Mouse (Mus musculus) neural tube, embryonic 12.5 days (tissue): ENCODE measurements at regions not wholly inside any gene's neighbourhood (a gene's known extent, or its start where the extent isn't known, plus 50 kb on each side); places are given as distances from the start of the nearest gene placed in this dataset.
"Not testable (repeated sequence)": the region's sequence is repeated elsewhere in the genome, so short reads cannot be mapped to it uniquely, and the experiment has no call there.

Source experiments
- ATAC-seq: fragments of 200-750 bp; cut with Nextera tagmentation; 2 replicates; pipeline ENCODE4 v1.8.0; 2017; ENCODE audit warnings: low read depth, mild to moderate bottlenecking, moderate TSS enrichment, moderate library complexity; ENCODE audit not compliant: low FRiP score
- H3K27ac ChIP-seq: fragments of 300-500 bp; sonication (generic); 2 replicates; pipeline ENCODE4 v1.5.1; 2016
- H3K27me3 ChIP-seq: fragments of 300-500 bp; sonication (generic); replicated peaks from 2 replicates; pipeline ENCODE4 v1.6.1; 2016; ENCODE audit warnings: mild to moderate bottlenecking
- H3K36me3 ChIP-seq: fragments of 300-500 bp; sonication (generic); 2 replicates; pipeline ENCODE4 v1.6.1; 2016; ENCODE audit warnings: mild to moderate bottlenecking
- H3K4me1 ChIP-seq: fragments of 300-500 bp; sonication (generic); 2 replicates; pipeline ENCODE4 v1.6.1; 2016
- H3K4me2 ChIP-seq: fragments of 300-500 bp; sonication (generic); replicated peaks from 2 replicates; pipeline ENCODE4 v1.6.1; 2016; ENCODE audit warnings: mild to moderate bottlenecking
- H3K4me3 ChIP-seq: fragments of 300-500 bp; sonication (generic); 2 replicates; pipeline ENCODE4 v1.5.1; 2016
- H3K9ac ChIP-seq: fragments of 300-500 bp; sonication (generic); 2 replicates; pipeline ENCODE4 v1.6.1; 2016; ENCODE audit warnings: mild to moderate bottlenecking
- H3K9me3 ChIP-seq: fragments of 300-500 bp; sonication (generic); 2 replicates; pipeline ENCODE4 v1.6.1; 2016; ENCODE audit warnings: mild to moderate bottlenecking
- WGBS: fragments of 180-500 bp; shearing (Covaris S2); methylation state at CpG from one replicate; pipeline ENCODE4 v1.1.7; 2016; 5-methylcytosine and 5-hydroxymethylcytosine counted together

- WGBS = 97% methylated on average over 1 of the region's 1 CpGs
- peak; percentile 53; the same call in 1 of the 2 replicates for ATAC-seq
Observed at GRCm38 (mm10) chr3:149052295-149052902, 62.0 kb upstream of the Adgrl2 start.

GRCm38 (mm10) chr3:149045343-149045742 is 55.0 kb upstream of the Adgrl2 start:
- H3K9me3 ChIP-seq = no peaks in the 10 kb centered on the region
- no peak overlapping the region for H3K27ac ChIP-seq
- ATAC-seq = no peak
- 87% methylated on average over 5 of the region's 5 CpGs for WGBS
- H3K4me3 ChIP-seq = no peak overlapping the region
- H3K4me2 ChIP-seq = no peak overlapping the region
- peaks cover 14% of the 10 kb centered on the region for H3K4me1 ChIP-seq
- H3K36me3 ChIP-seq = no peaks in the 10 kb centered on the region
- H3K9ac ChIP-seq = no peak overlapping the region
- no peaks in the 10 kb centered on the region for H3K27me3 ChIP-seq

More at GRCm38 (mm10) chr3:149052295-149052902, 62.0 kb upstream of the Adgrl2 start:
- H3K27me3 ChIP-seq, H3K36me3 ChIP-seq, H3K4me1 ChIP-seq, H3K9ac ChIP-seq, H3K4me2 ChIP-seq, H3K27ac ChIP-seq, H3K4me3 ChIP-seq, H3K9me3 ChIP-seq: not testable (repeated sequence)

- Histone ChIP-seq H3K4me1 (peaks cover 14% of the 10 kb centered on the region), H3K9me3 (no peaks in the 10 kb centered on the region), H3K27me3 (no peaks in the 10 kb centered on the region), H3K9ac (no peak overlapping the region), H3K4me2 (no peak overlapping the region), H3K4me3 (no peak overlapping the region), H3K36me3 (no peaks in the 10 kb centered on the region), H3K27ac (no peak overlapping the region)
- no peak for ATAC-seq
- 77% methylated on average over 4 of the region's 4 CpGs for WGBS
Observed at GRCm38 (mm10) chr3:149043901-149044300, 53.5 kb upstream of the Adgrl2 start.

DNA sequence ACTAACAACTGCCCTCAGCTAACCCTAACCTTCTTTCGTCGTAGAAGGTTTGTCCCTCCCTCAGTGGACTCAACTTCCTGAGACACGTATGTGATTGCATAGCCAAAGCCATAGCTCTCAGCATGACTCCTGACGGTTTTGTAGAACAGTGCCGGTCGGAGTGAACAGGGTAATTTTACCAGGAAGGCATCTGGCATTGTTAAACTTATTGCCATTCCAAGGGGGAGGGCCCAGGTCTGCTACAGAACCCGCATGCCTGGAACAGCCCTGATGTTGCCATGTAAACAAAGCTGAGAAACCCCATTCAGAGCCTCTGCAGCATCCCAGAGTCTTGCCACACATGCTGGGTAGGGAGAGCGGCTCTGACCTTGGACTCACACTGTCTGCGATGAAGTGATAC is 52.2 kb upstream of the Adgrl2 start:
- H3K9me3 ChIP-seq = no peaks in the 10 kb centered on the region
- ATAC-seq = peak; percentile 91
- no peaks in the 10 kb centered on the region for H3K36me3 ChIP-seq
- peaks cover 14% of the 10 kb centered on the region for H3K4me1 ChIP-seq
- H3K4me3 ChIP-seq = no peak overlapping the region
- 5% methylated on average over 9 of the region's 9 CpGs for WGBS
- no peaks in the 10 kb centered on the region for H3K27me3 ChIP-seq
- H3K9ac ChIP-seq = no peak overlapping the region
- H3K27ac ChIP-seq = no peak overlapping the region
- H3K4me2 ChIP-seq = peak overlapping the region; percentile 33

GRCm38 (mm10) chr3:149041188-149041587 is 50.8 kb upstream of the Adgrl2 start:
- ATAC-seq = no peak
- no peak overlapping the region for H3K9ac ChIP-seq
- WGBS = 51% methylated on average over 3 of the region's 3 CpGs
- H3K36me3 ChIP-seq = no peaks in the 10 kb centered on the region
- H3K27ac ChIP-seq = no peak overlapping the region
- peaks cover 14% of the 10 kb centered on the region for H3K4me1 ChIP-seq
- no peak overlapping the region for H3K4me3 ChIP-seq
- no peaks in the 10 kb centered on the region for H3K9me3 ChIP-seq
- H3K4me2 ChIP-seq = no peak overlapping the region
- no peaks in the 10 kb centered on the region for H3K27me3 ChIP-seq
